Mouse (Mus musculus) heart, embryonic 14.5 days (tissue): Measurements from ENCODE around the gene Rrp12. TPM values are rescaled to one million over a fixed set of nuclear protein-coding genes. Genes with fewer than 3 reads are reported as not detected.
"Not testable (repeated sequence)": the region's sequence is repeated elsewhere in the genome, so short reads cannot be mapped to it uniquely, and the experiment has no call there.

Experiments used
- ATAC-seq: fragments of 200-750 bp; cut with Nextera tagmentation; 2 replicates; pipeline ENCODE4 v1.8.0; 2017; ENCODE audit warnings: low read depth, moderate TSS enrichment; ENCODE audit not compliant: insufficient number of reproducible peaks, insufficient read depth, low FRiP score
- H3K27ac ChIP-seq, 2 experiments: fragments of 200-500 bp in 1 of 2; fragments of 300-500 bp in 1 of 2; sonication (generic) in 1 of 2; replicated peaks in 1 of 2; 2 replicates each; pipeline ENCODE4 v1.5.1; 2012 to 2014; ENCODE audit warnings: low read depth in 2 of 2, low read length in 2 of 2, control low read depth in 1 of 2, mild to moderate bottlenecking in 1 of 2, mixed read lengths in 1 of 2; ENCODE audit not compliant: control insufficient read depth in 1 of 2, insufficient read depth in 1 of 2
- H3K27me3 ChIP-seq: fragments of 300-500 bp; sonication (generic); 2 replicates; pipeline ENCODE4 v1.6.1; 2014; ENCODE audit warnings: mild to moderate bottlenecking, low read length, control low read depth; ENCODE audit not compliant: control insufficient read depth, insufficient read depth
- H3K36me3 ChIP-seq: fragments of 300-500 bp; sonication (generic); 2 replicates; pipeline ENCODE4 v1.6.1; 2014; ENCODE audit warnings: mild to moderate bottlenecking, control low read depth, low read length, mixed read lengths; ENCODE audit not compliant: control insufficient read depth, insufficient read depth
- H3K4me1 ChIP-seq, 2 experiments: fragments of 200-500 bp in 1 of 2; fragments of 300-500 bp in 1 of 2; sonication (generic) in 1 of 2; 2 replicates each; pipeline ENCODE4 v1.6.1; 2012 to 2014; ENCODE audit warnings: low read length in 2 of 2, control low read depth in 1 of 2, mixed read lengths in 1 of 2; ENCODE audit not compliant: control insufficient read depth in 2 of 2, insufficient read depth in 2 of 2
- H3K4me2 ChIP-seq: fragments of 300-500 bp; sonication (generic); 2 replicates; pipeline ENCODE4 v1.6.1; 2014; ENCODE audit warnings: mild to moderate bottlenecking, low read length
- H3K4me3 ChIP-seq, 2 experiments: fragments of 200-500 bp in 1 of 2; fragments of 300-500 bp in 1 of 2; sonication (generic) in 1 of 2; 2 replicates each; pipeline ENCODE4 v1.5.1; 2012 to 2014; ENCODE audit warnings: low read length in 2 of 2, mild to moderate bottlenecking in 2 of 2, control low read depth in 1 of 2, low read depth in 1 of 2, moderate library complexity in 1 of 2; ENCODE audit not compliant: control insufficient read depth in 1 of 2, insufficient read depth in 1 of 2
- H3K9ac ChIP-seq: fragments of 300-500 bp; sonication (generic); 2 replicates; pipeline ENCODE4 v1.6.1; 2014; ENCODE audit warnings: mild to moderate bottlenecking, low read length
- H3K9me3 ChIP-seq: fragments of 300-500 bp; sonication (generic); 2 replicates; pipeline ENCODE4 v1.6.1; 2016; ENCODE audit warnings: low read length, control low read depth; ENCODE audit not compliant: control insufficient read depth
- WGBS: fragments of 180-500 bp; shearing (Covaris S2); extraction: QIAGEN DNeasy Blood & Tissue Kit; methylation state at CpG from one replicate; pipeline ENCODE4 v1.1.7; 2014; 5-methylcytosine and 5-hydroxymethylcytosine counted together
- polyA plus RNA-seq: library from polyadenylated mRNA; unstranded; fragments of >200 nt; fragmentation: Nextera tagmentation; extraction: Ambion mirVana; gene quantifications from 2 replicates; pipeline ENCODE4 v1.2.1, GENCODE M21; 2014

The Rrp12 gene
- polyA plus RNA-seq, 1 experiment from 2014 or later = 5.8 TPM

- Histone ChIP-seq H3K36me3 (peaks cover 71% of the 10 kb centered on the region), H3K27me3 (no peaks in the 10 kb centered on the region), H3K4me3 (no peak overlapping the region), H3K4me2 (no peak overlapping the region), H3K9me3 (no peaks in the 10 kb centered on the region), H3K4me1 (no peaks in the 10 kb centered on the region), H3K27ac (no peak overlapping the region), H3K9ac (no peak overlapping the region)
- ATAC-seq = no peak
- 88% methylated on average over 14 of the region's 14 CpGs for WGBS
Observed at GRCm38 (mm10) chr19:41874356-41874755, 21.6 kb downstream of the Rrp12 start.

GRCm38 (mm10) chr19:41872285-41872684 lies 23.7 kb downstream of the Rrp12 start:
- ATAC-seq = no peak

GRCm38 (mm10) chr19:41869946-41870345 lies 26.0 kb downstream of the Rrp12 start:
- not testable (repeated sequence) for H3K4me3 ChIP-seq, ATAC-seq, H3K9ac ChIP-seq, H3K9me3 ChIP-seq, H3K27me3 ChIP-seq, H3K27ac ChIP-seq, H3K4me1 ChIP-seq, H3K4me2 ChIP-seq
- peaks cover 90% of the 10 kb centered on the region for H3K36me3 ChIP-seq
- 81% methylated on average over 5 of the region's 5 CpGs for WGBS

More at GRCm38 (mm10) chr19:41872285-41872684, 23.7 kb downstream of the Rrp12 start:
- Histone ChIP-seq H3K27me3 (no peaks in the 10 kb centered on the region), H3K36me3 (peaks cover 83% of the 10 kb centered on the region), H3K4me3 (no peak overlapping the region), H3K9me3 (no peaks in the 10 kb centered on the region), H3K9ac (no peak overlapping the region), H3K27ac (no peak overlapping the region), H3K4me2 (no peak overlapping the region), H3K4me1 (no peaks in the 10 kb centered on the region)
- WGBS = 79% methylated on average over 2 of the region's 2 CpGs

GRCm38 (mm10) chr19:41869296-41869695 lies 26.7 kb downstream of the Rrp12 start:
- H3K4me3 ChIP-seq = no peak overlapping the region
- H3K36me3 ChIP-seq = peaks cover 89% of the 10 kb centered on the region
- no peak overlapping the region for H3K4me2 ChIP-seq
- no peak overlapping the region for H3K9ac ChIP-seq
- no peaks in the 10 kb centered on the region for H3K9me3 ChIP-seq
- H3K27ac ChIP-seq = no peak overlapping the region
- 89% methylated on average over 5 of the region's 5 CpGs for WGBS
- ATAC-seq = no peak
- H3K4me1 ChIP-seq = no peaks in the 10 kb centered on the region
- H3K27me3 ChIP-seq = no peaks in the 10 kb centered on the region

GRCm38 (mm10) chr19:41866707-41867106 lies 29.3 kb downstream of the Rrp12 start:
- WGBS = 92% methylated on average over 8 of the region's 8 CpGs
- H3K9me3 ChIP-seq = no peaks in the 10 kb centered on the region
- H3K27ac ChIP-seq = no peak overlapping the region
- no peak for ATAC-seq
- H3K27me3 ChIP-seq = no peaks in the 10 kb centered on the region
- H3K9ac ChIP-seq = no peak overlapping the region
- H3K4me3 ChIP-seq = no peak overlapping the region
- peaks cover 85% of the 10 kb centered on the region for H3K36me3 ChIP-seq
- no peak overlapping the region for H3K4me2 ChIP-seq
- H3K4me1 ChIP-seq = no peaks in the 10 kb centered on the region

- Histone ChIP-seq H3K36me3 (peaks cover 13% of the 10 kb centered on the region), H3K9me3 (no peaks in the 10 kb centered on the region), H3K4me1 (no peaks in the 10 kb centered on the region), H3K4me3 (no peak overlapping the region), H3K27me3 (no peaks in the 10 kb centered on the region), H3K9ac (no peak overlapping the region), H3K4me2 (no peak overlapping the region), H3K27ac (no peak overlapping the region)
- no peak for ATAC-seq
- 63% methylated on average over 3 of the region's 3 CpGs for WGBS
Observed at GRCm38 (mm10) chr19:41857816-41858310, 38.1 kb downstream of the Rrp12 start.

GRCm38 (mm10) chr19:41857086-41857762 lies 38.7 kb downstream of the Rrp12 start:
- H3K4me3 ChIP-seq = no peak overlapping the region
- peaks cover 7% of the 10 kb centered on the region for H3K36me3 ChIP-seq
- ATAC-seq = no peak
- H3K27me3 ChIP-seq = no peaks in the 10 kb centered on the region
- WGBS = 61% methylated on average over 5 of the region's 5 CpGs
- H3K4me2 ChIP-seq = no peak overlapping the region
- no peaks in the 10 kb centered on the region for H3K9me3 ChIP-seq
- H3K4me1 ChIP-seq = no peaks in the 10 kb centered on the region
- H3K27ac ChIP-seq = no peak overlapping the region
- H3K9ac ChIP-seq = no peak overlapping the region

- WGBS = 65% methylated on average over 4 of the region's 4 CpGs
- no peaks in the 10 kb centered on the region for H3K9me3 ChIP-seq
Observed at GRCm38 (mm10) chr19:41852423-41852822, 43.5 kb downstream of the Rrp12 start.

More at GRCm38 (mm10) chr19:41852423-41852822, 43.5 kb downstream of the Rrp12 start:
- H3K4me3 ChIP-seq = no peak overlapping the region
- no peaks in the 10 kb centered on the region for H3K4me1 ChIP-seq
- H3K27me3 ChIP-seq = no peaks in the 10 kb centered on the region
- no peak for ATAC-seq
- no peak overlapping the region for H3K27ac ChIP-seq
- no peaks in the 10 kb centered on the region for H3K36me3 ChIP-seq
- H3K4me2 ChIP-seq = no peak overlapping the region
- no peak overlapping the region for H3K9ac ChIP-seq
